Mouse (Mus musculus) ES-Bruce4 (cell line): ENCODE measurements around the gene Cep162. TPM values are rescaled to one million over a fixed set of nuclear protein-coding genes. Genes with fewer than 3 reads are reported as not detected.

Source experiments
- H3K27ac ChIP-seq: 2 replicates; pipeline ENCODE4 v1.5.1; 2012; ENCODE audit warnings: low read length, inconsistent platforms; ENCODE audit not compliant: insufficient read depth
- H3K27me3 ChIP-seq: 2 replicates; pipeline ENCODE4 v1.6.1; 2012; ENCODE audit warnings: mild to moderate bottlenecking, low read length, inconsistent platforms; ENCODE audit not compliant: control insufficient read depth, poor library complexity, insufficient read depth, severe bottlenecking
- H3K36me3 ChIP-seq: 2 replicates; pipeline ENCODE4 v1.6.1; 2012; ENCODE audit warnings: inconsistent platforms, mild to moderate bottlenecking, low read length, moderate library complexity; ENCODE audit not compliant: control insufficient read depth, poor library complexity, insufficient read depth, severe bottlenecking
- H3K4me1 ChIP-seq: one replicate; pipeline ENCODE4 v1.8.1; 2011; ENCODE audit warnings: low read length; ENCODE audit not compliant: control insufficient read depth, insufficient read depth
- H3K4me3 ChIP-seq: 2 replicates; pipeline ENCODE4 v1.5.1; 2011; ENCODE audit warnings: low read depth, mild to moderate bottlenecking, low read length
- H3K9ac ChIP-seq: 2 replicates; pipeline ENCODE4 v1.6.1; 2012; ENCODE audit warnings: low read depth, mild to moderate bottlenecking, inconsistent platforms; ENCODE audit not compliant: poor library complexity, severe bottlenecking
- H3K9me3 ChIP-seq: replicated peaks from 2 replicates; pipeline ENCODE4 v1.6.1; 2012; ENCODE audit warnings: mild to moderate bottlenecking, low read length, inconsistent platforms; ENCODE audit not compliant: control insufficient read depth, poor library complexity, insufficient read depth, severe bottlenecking
- CTCF ChIP-seq: IDR thresholded peaks from one replicate; pipeline ENCODE4 v1.8.1; 2011; ENCODE audit warnings: low read depth, low read length
- EP300 ChIP-seq: IDR thresholded peaks from 2 replicates; pipeline ENCODE4 v1.6.1; 2011; ENCODE audit warnings: low read depth, low read length; ENCODE audit not compliant: insufficient read depth
- POLR2A ChIP-seq: IDR thresholded peaks from one replicate; pipeline ENCODE4 v1.8.1; 2011; ENCODE audit warnings: low read length; ENCODE audit not compliant: insufficient read depth
- polyA plus RNA-seq: library from polyadenylated mRNA; stranded (reverse); fragments of >200 nt; gene quantifications from 2 replicates; pipeline ENCODE4 v1.2.4, GENCODE M21; 2011; ENCODE audit warnings: low read depth; ENCODE audit not compliant: missing spikeins, insufficient read depth, insufficient read length

The Cep162 gene
- polyA plus RNA-seq, 1 experiment: 11.3 TPM

- Histone ChIP-seq H3K27me3 (no peaks in the 10 kb centered on the region), H3K27ac (no peak overlapping the region), H3K4me3 (no peak overlapping the region), H3K4me1 (no peaks in the 10 kb centered on the region), H3K9me3 (no peaks in the 10 kb centered on the region), H3K36me3 (no peaks in the 10 kb centered on the region), H3K9ac (no peak overlapping the region)
- no peak for TF ChIP-seq POLR2A
- no peak for TF ChIP-seq EP300
- TF ChIP-seq CTCF: no peak
These were observed 83.8 kb downstream of the Cep162 start for GRCm38 (mm10) chr9:87171517-87171916.

- no peak overlapping the region for H3K27ac ChIP-seq
- no peak overlapping the region for H3K9ac ChIP-seq
- H3K4me1 ChIP-seq: no peaks in the 10 kb centered on the region
- no peak for TF ChIP-seq EP300
- no peak for TF ChIP-seq CTCF
- no peak for TF ChIP-seq POLR2A
- no peaks in the 10 kb centered on the region for H3K36me3 ChIP-seq
- no peaks in the 10 kb centered on the region for H3K27me3 ChIP-seq
- H3K4me3 ChIP-seq: no peak overlapping the region
- no peaks in the 10 kb centered on the region for H3K9me3 ChIP-seq
These were observed 84.4 kb downstream of the Cep162 start for GRCm38 (mm10) chr9:87170891-87171290.

- TF ChIP-seq POLR2A (no peak), EP300 (no peak), CTCF (no peak)
- Histone ChIP-seq H3K27ac (no peak overlapping the region), H3K27me3 (no peaks in the 10 kb centered on the region), H3K4me1 (no peaks in the 10 kb centered on the region), H3K9me3 (no peaks in the 10 kb centered on the region), H3K36me3 (no peaks in the 10 kb centered on the region), H3K9ac (no peak overlapping the region), H3K4me3 (no peak overlapping the region)
These were observed 86.2 kb downstream of the Cep162 start for GRCm38 (mm10) chr9:87169144-87169543.

- H3K9me3 ChIP-seq: no peaks in the 10 kb centered on the region
- no peaks in the 10 kb centered on the region for H3K27me3 ChIP-seq
- TF ChIP-seq EP300 (no peak), CTCF (no peak), POLR2A (no peak)
- H3K36me3 ChIP-seq: no peaks in the 10 kb centered on the region
- no peak overlapping the region for H3K9ac ChIP-seq
- no peak overlapping the region for H3K27ac ChIP-seq
- H3K4me3 ChIP-seq: no peak overlapping the region
- H3K4me1 ChIP-seq: no peaks in the 10 kb centered on the region
These were observed 87.3 kb downstream of the Cep162 start for GRCm38 (mm10) chr9:87168051-87168450.

GRCm38 (mm10) chr9:87167001-87167830 lies 88.1 kb downstream of the Cep162 start:
- no peak overlapping the region for H3K27ac ChIP-seq
- H3K9me3 ChIP-seq: no peaks in the 10 kb centered on the region
- no peaks in the 10 kb centered on the region for H3K27me3 ChIP-seq
- TF ChIP-seq CTCF (no peak), EP300 (no peak), POLR2A (no peak)
- H3K36me3 ChIP-seq: no peaks in the 10 kb centered on the region
- H3K9ac ChIP-seq: no peak overlapping the region
- H3K4me3 ChIP-seq: no peak overlapping the region
- H3K4me1 ChIP-seq: no peaks in the 10 kb centered on the region

- Histone ChIP-seq H3K4me1 (no peaks in the 10 kb centered on the region), H3K36me3 (no peaks in the 10 kb centered on the region), H3K9ac (peak overlapping the region; percentile 44), H3K27ac (peak overlapping the region; percentile 30; the same call in 1 of the 2 replicates), H3K4me3 (peak overlapping the region; percentile 54), H3K27me3 (no peaks in the 10 kb centered on the region), H3K9me3 (no peaks in the 10 kb centered on the region)
- no peak for TF ChIP-seq POLR2A
- TF ChIP-seq CTCF: no peak
- no peak for TF ChIP-seq EP300
These were observed 92.8 kb downstream of the Cep162 start for GRCm38 (mm10) chr9:87162559-87162958.
